Mouse (Mus musculus) limb, embryonic 12.5 days (tissue): Measurements from ENCODE around the gene Tdo2. TPM values are rescaled to one million over a fixed set of nuclear protein-coding genes. Genes with fewer than 3 reads are reported as not detected.

Experiments used
- ATAC-seq: fragments of 200-750 bp; cut with Nextera tagmentation; 2 replicates; pipeline ENCODE4 v1.8.0; 2017; ENCODE audit warnings: low read depth, moderate TSS enrichment; ENCODE audit not compliant: insufficient number of reproducible peaks, insufficient read depth, low FRiP score, low TSS enrichment
- H3K27ac ChIP-seq: fragments of 300-500 bp; sonication (generic); 2 replicates; pipeline ENCODE4 v1.5.1; 2016; ENCODE audit warnings: mild to moderate bottlenecking, moderate library complexity
- H3K27me3 ChIP-seq: fragments of 300-500 bp; sonication (generic); 2 replicates; pipeline ENCODE4 v1.6.1; 2016; ENCODE audit warnings: mild to moderate bottlenecking, moderate library complexity
- H3K36me3 ChIP-seq: fragments of 300-500 bp; sonication (generic); 2 replicates; pipeline ENCODE4 v1.6.1; 2016; ENCODE audit warnings: mild to moderate bottlenecking, moderate library complexity
- H3K4me1 ChIP-seq: fragments of 300-500 bp; sonication (generic); replicated peaks from 2 replicates; pipeline ENCODE4 v1.6.1; 2016
- H3K4me2 ChIP-seq: fragments of 300-500 bp; sonication (generic); 2 replicates; pipeline ENCODE4 v1.6.1; 2016; ENCODE audit warnings: mild to moderate bottlenecking, moderate library complexity
- H3K4me3 ChIP-seq: fragments of 300-500 bp; sonication (generic); replicated peaks from 2 replicates; pipeline ENCODE4 v1.5.1; 2016; ENCODE audit warnings: mild to moderate bottlenecking
- H3K9ac ChIP-seq: fragments of 300-500 bp; sonication (generic); replicated peaks from 2 replicates; pipeline ENCODE4 v1.6.1; 2016; ENCODE audit warnings: mild to moderate bottlenecking, moderate library complexity
- H3K9me3 ChIP-seq: fragments of 300-500 bp; sonication (generic); 2 replicates; pipeline ENCODE4 v1.6.1; 2016; ENCODE audit warnings: mild to moderate bottlenecking, moderate library complexity
- WGBS: fragments of 180-500 bp; shearing (Covaris S2); methylation state at CpG from one replicate; pipeline ENCODE4 v1.1.7; 2016; 5-methylcytosine and 5-hydroxymethylcytosine counted together
- polyA plus RNA-seq: library from polyadenylated mRNA; unstranded; fragments of >200 nt; fragmentation: Nextera tagmentation; extraction: Ambion mirVana; gene quantifications from 2 replicates; pipeline ENCODE4 v1.2.1, GENCODE M21; 2016

Tdo2 gene
- polyA plus RNA-seq, 1 experiment from 2014 or later = 0.38 TPM

DNA sequence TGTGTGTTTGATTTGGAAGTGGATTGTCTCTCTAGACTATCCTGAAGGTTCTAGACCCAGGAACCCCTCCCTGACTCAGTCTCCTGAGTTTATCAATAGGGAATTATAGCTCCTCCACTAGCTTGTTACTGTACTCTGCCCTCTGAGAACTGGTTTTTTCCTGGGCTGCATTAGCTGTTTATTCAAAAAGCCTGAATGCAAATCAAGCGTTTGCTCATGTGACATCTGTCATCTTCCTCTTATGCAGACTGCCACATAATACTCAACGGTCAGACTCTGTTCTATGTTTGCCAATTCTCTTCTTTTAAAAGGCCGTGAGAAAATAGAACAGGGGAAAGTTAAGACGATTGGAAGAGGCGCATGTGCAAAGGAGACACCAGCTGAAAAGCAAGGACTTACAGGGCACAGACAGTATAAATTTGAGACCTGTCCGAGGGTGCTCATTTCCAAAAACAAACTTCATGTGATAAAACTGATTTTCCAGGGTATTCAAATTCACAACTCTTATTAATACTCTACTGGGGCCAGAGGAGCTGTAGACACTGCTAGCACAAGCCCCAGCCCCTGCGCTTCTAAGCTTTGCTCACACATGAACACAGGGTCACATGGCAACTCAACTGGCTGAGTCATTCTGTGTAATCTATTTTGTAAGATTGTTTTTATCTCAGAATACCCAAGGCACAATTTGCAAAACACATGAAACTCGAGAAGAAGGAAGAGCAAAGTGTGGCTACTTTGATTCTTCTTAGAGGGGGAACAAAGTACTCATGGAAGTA is 7.3 kb upstream of the Tdo2 start:
- 88% methylated on average over 8 of the region's 8 CpGs for WGBS
- Histone ChIP-seq H3K9ac (no peak overlapping the region), H3K9me3 (no peaks in the 10 kb centered on the region), H3K36me3 (no peaks in the 10 kb centered on the region), H3K27me3 (no peaks in the 10 kb centered on the region), H3K27ac (no peak overlapping the region), H3K4me1 (no peaks in the 10 kb centered on the region), H3K4me2 (no peak overlapping the region), H3K4me3 (no peak overlapping the region)
- no peak for ATAC-seq

DNA sequence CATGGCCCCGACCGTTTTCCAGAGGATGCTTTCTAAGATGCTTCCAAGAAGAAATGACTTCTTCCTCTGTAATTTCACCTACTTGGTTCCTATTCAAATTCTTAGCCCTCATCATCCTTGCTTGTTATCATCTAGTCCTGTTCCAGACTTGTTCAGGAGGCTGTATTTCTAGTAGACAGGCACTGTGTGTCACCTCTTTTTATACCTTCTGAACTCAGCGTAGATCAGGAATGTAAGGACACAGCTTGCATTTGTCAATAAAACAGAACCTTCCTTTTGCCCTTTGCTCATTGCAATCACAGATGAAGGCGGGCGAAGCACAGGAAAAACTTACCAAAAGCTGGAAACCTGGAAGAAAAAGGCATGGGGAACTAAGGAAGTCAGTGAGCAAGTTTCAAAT is 6.0 kb upstream of the Tdo2 start, which contains the start of gene Asic5:
Asic5 (plus strand) TSS at position 301 of the 400 bp plus-strand sequence.
- H3K4me1 ChIP-seq = no peaks in the 10 kb centered on the region
- no peaks in the 10 kb centered on the region for H3K27me3 ChIP-seq
- H3K9me3 ChIP-seq = no peaks in the 10 kb centered on the region
- no peaks in the 10 kb centered on the region for H3K36me3 ChIP-seq
- ATAC-seq = no peak
- WGBS = 82% methylated on average over 5 of the region's 5 CpGs
- no peak within 1 kb of the TSS for H3K27ac ChIP-seq
- H3K9ac ChIP-seq = no peak within 1 kb of the TSS
- H3K4me3 ChIP-seq = no peak within 1 kb of the TSS
- H3K4me2 ChIP-seq = no peak within 1 kb of the TSS

DNA sequence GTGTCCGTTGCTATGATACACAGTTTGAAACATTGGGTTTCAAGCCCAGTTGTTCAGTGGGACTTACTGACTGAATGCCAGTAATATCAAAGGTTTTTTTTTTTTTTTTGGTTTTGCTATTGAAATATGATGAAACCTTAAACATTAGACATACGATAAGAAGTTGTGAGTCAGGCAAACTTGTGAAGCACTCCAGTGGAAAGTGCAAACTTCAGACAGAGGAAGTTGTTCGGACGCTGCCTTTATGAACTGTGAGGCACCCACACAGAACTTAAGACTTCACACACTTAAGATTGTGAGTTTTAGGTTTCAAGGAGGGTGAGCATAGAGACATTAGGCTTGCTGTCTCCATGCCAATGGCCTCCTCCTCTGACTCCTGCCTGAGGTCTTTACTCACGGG is 5.6 kb upstream of the Tdo2 start:
- no peak overlapping the region for H3K4me3 ChIP-seq
- no peak overlapping the region for H3K4me2 ChIP-seq
- 83% methylated on average over 5 of the region's 5 CpGs for WGBS
- H3K27me3 ChIP-seq = no peaks in the 10 kb centered on the region
- H3K9me3 ChIP-seq = no peaks in the 10 kb centered on the region
- H3K36me3 ChIP-seq = no peaks in the 10 kb centered on the region
- no peak overlapping the region for H3K27ac ChIP-seq
- no peak for ATAC-seq
- H3K9ac ChIP-seq = no peak overlapping the region
- H3K4me1 ChIP-seq = no peaks in the 10 kb centered on the region

DNA sequence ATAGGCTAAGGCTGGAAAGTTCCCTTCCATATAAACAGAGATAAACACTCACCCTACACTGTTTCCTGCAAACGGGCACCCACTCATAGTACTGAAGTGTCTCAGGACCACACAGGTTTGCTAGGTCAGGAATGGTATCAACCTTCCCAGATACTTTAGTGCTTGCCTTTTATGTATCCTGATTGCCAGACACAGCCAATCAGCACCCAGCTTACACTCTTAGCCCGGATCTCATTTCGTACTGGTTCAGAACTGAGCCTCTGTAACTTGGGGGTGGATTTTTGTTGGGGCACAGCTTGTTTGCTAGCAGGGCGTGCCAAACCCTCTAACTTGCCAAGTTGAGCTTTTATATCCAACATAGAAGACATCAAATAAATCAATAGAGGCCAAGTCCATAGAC is 395 bp downstream of the Tdo2 start:
- H3K9me3 ChIP-seq = no peaks in the 10 kb centered on the region
- no peak overlapping the region for H3K4me3 ChIP-seq
- WGBS = 40% methylated on average over 4 of the region's 4 CpGs

DNA sequence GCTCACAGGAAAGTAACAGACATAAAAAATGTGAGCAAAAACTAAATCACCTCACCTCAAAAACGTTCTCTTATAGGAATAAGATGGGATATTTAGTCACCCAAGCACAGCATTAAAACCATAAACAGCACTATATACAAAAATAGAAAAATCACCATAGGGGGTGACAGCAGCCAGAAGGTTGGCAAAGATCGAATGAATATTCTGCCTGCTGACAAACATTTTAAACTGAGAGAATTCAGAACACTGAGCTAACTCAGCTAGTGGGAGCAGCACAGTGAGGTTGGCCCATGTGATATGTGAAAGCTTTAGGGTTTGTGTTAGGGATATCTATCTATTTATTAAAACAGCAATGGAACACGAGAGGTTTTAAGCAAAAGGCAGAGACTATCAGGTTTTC is 11.4 kb downstream of the Tdo2 start:
- no peak overlapping the region for H3K9ac ChIP-seq
- WGBS = 69% methylated on average over 3 of the region's 3 CpGs
- H3K9me3 ChIP-seq = no peaks in the 10 kb centered on the region
- H3K27me3 ChIP-seq = no peaks in the 10 kb centered on the region
- no peak overlapping the region for H3K27ac ChIP-seq
- no peaks in the 10 kb centered on the region for H3K36me3 ChIP-seq
- no peaks in the 10 kb centered on the region for H3K4me1 ChIP-seq
- ATAC-seq = no peak
- no peak overlapping the region for H3K4me3 ChIP-seq
- no peak overlapping the region for H3K4me2 ChIP-seq

More for the DNA sequence above, 395 bp downstream of the Tdo2 start:
- no peak overlapping the region for H3K27ac ChIP-seq
- no peak overlapping the region for H3K4me2 ChIP-seq
- no peaks in the 10 kb centered on the region for H3K36me3 ChIP-seq
- ATAC-seq = no peak
- no peak overlapping the region for H3K9ac ChIP-seq
- no peaks in the 10 kb centered on the region for H3K27me3 ChIP-seq
- 0 out of 2 replicates have a peak, but pooled peaks cover 3% of the 10 kb centered on the region for H3K4me1 ChIP-seq

DNA sequence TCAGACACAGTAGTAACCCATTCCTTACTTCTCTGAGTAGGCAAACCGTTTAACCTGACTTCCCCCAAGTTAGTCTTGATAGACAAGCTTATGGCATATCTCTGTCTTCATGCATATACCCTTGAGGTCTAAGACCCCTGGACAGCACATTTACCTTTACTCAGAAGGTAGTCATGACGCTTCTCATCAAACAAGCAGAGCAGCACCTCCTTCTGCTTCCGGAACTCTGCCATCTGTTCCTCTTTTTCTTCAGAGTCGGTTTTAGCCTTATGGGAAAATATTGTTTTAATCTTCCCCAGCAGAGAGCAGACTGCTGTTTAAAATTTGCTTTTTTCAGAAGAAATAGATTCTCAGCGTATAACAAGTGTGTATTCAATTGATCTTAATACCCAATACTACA is 12.2 kb downstream of the Tdo2 start:
- 76% methylated on average over 5 of the region's 5 CpGs for WGBS
- no peaks in the 10 kb centered on the region for H3K9me3 ChIP-seq
- H3K36me3 ChIP-seq = no peaks in the 10 kb centered on the region
- H3K4me3 ChIP-seq = no peak overlapping the region
- no peaks in the 10 kb centered on the region for H3K27me3 ChIP-seq
- H3K4me1 ChIP-seq = no peaks in the 10 kb centered on the region
- H3K9ac ChIP-seq = no peak overlapping the region
- H3K27ac ChIP-seq = no peak overlapping the region
- no peak for ATAC-seq
- no peak overlapping the region for H3K4me2 ChIP-seq

DNA sequence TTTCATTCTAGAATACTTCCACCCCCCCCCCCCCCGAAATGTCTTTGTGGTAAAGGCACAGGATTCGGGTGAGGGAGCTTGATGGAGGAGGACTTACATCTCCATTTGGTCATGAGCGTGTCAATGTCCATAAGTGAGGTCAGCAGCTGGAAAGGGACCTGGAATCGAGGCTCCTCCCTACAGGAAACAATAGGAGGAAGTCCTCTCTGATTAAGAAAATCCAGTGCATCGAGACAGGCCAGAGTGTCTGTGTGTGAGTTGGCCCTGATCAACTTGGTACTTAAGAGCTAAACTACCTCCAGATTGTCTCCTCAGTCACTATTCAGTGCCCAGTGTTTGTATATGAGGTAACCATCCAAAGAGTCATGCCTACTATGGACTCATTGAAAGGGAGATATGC is 14.7 kb downstream of the Tdo2 start:
- Histone ChIP-seq H3K4me2 (no peak overlapping the region), H3K27ac (no peak overlapping the region), H3K27me3 (no peaks in the 10 kb centered on the region), H3K9ac (no peak overlapping the region), H3K4me1 (no peaks in the 10 kb centered on the region), H3K9me3 (no peaks in the 10 kb centered on the region), H3K4me3 (no peak overlapping the region), H3K36me3 (no peaks in the 10 kb centered on the region)
- 86% methylated on average over 5 of the region's 5 CpGs for WGBS
- ATAC-seq = no peak

DNA sequence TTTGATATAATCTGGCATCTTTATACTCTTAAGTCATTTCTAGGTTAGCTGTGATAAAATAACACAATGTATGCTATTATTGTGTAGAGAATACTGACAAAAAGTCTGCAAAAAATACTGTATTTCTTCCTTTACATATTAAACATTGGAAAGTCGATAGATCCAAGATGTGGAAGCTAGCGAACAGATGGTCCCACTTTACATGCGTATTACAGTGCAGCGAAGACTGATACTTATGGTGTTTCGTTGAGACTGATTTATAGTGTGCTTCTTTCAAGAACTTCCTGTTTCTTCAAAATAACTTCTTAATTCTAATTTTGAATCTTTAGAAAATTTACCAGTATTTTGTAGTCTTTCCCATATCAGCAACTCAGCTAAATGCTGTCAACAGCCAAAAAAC is 18.5 kb downstream of the Tdo2 start:
- WGBS = 63% methylated on average over 5 of the region's 5 CpGs
- no peak overlapping the region for H3K27ac ChIP-seq
- no peaks in the 10 kb centered on the region for H3K27me3 ChIP-seq
- no peaks in the 10 kb centered on the region for H3K36me3 ChIP-seq
- no peak overlapping the region for H3K4me2 ChIP-seq
- 0 out of 2 replicates have a peak, but pooled peaks cover 7% of the 10 kb centered on the region for H3K4me1 ChIP-seq
- H3K4me3 ChIP-seq = no peak overlapping the region
- H3K9me3 ChIP-seq = no peaks in the 10 kb centered on the region
- ATAC-seq = no peak
- no peak overlapping the region for H3K9ac ChIP-seq

DNA sequence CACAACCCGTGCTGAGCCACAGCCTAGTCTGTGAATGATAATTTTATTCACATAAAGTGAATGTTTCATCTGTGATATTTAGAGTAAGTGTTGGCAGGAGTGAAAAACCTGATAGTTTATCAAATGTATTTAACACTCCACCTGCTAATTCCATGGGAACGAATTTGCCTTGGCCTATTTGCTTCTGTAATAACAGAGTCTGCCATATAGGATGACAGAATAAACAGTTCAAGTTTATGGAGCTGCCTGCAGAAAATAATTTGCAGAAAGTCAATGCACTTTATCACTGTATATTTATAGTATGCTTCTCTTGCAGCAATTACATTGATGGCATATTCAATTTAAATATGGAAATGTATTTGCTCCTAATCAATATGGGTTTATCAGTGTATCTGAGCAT is 24.2 kb downstream of the Tdo2 start:
- H3K27me3 ChIP-seq = no peaks in the 10 kb centered on the region
- WGBS = 68% methylated on average over 2 of the region's 2 CpGs
- no peaks in the 10 kb centered on the region for H3K36me3 ChIP-seq
- no peak for ATAC-seq
- H3K4me1 ChIP-seq = peaks cover 11% of the 10 kb centered on the region
- no peak overlapping the region for H3K27ac ChIP-seq
- H3K4me3 ChIP-seq = no peak overlapping the region
- no peaks in the 10 kb centered on the region for H3K9me3 ChIP-seq
- no peak overlapping the region for H3K4me2 ChIP-seq
- no peak overlapping the region for H3K9ac ChIP-seq

DNA sequence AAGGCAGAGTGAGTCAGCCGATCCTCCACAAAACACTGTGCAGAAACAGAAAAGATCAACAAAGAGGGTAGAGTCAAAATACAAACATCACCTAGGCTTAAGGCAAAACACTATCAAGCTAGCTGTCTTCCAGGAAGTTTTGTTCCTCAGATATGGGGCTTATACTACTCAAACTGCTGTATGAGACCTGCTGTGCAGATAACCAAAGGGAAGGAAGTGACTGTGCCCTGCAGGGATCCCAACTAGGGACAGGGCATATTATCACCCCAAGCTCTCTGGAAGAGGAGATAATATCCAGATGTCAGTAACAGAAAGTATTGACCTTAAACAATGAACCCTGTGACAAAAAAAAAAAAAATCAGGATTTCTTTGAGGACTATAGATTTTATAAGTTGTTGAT is 27.0 kb downstream of the Tdo2 start:
- Histone ChIP-seq H3K27me3 (no peaks in the 10 kb centered on the region), H3K9me3 (no peaks in the 10 kb centered on the region), H3K4me3 (no peak overlapping the region), H3K36me3 (no peaks in the 10 kb centered on the region), H3K9ac (no peak overlapping the region), H3K27ac (no peak overlapping the region), H3K4me2 (no peak overlapping the region), H3K4me1 (peaks cover 11% of the 10 kb centered on the region)
- ATAC-seq = no peak
- WGBS = 88% methylated on average over 1 of the region's 1 CpGs

DNA sequence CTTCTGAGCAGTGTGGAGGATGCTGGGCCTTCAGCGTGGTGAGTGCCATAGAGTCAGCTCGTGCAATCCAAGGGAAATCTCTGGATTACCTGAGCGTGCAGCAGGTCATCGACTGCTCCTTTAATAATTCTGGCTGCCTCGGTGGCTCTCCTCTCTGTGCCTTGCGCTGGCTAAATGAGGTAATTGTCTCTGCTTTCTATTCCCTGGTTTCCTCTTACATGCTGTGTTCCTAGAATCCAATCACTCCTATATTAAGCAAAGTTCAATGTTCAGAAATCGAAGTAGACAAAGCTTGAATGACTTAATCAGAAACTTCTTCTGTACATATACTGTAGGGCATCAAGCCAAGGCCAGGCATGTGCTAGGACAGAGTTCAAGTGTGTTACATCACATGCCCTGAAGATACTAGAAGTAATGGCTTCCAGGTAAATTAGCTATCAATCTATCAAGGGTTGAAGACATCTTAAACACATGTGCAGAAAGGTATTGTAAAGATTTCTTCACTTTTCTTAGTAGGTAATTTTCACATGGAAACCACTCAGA is 31.1 kb downstream of the Tdo2 start:
- Histone ChIP-seq H3K36me3 (no peaks in the 10 kb centered on the region), H3K9me3 (no peaks in the 10 kb centered on the region), H3K27ac (no peak overlapping the region), H3K4me3 (no peak overlapping the region), H3K27me3 (no peaks in the 10 kb centered on the region), H3K9ac (no peak overlapping the region), H3K4me1 (0 out of 2 replicates have a peak, but pooled peaks cover 3% of the 10 kb centered on the region), H3K4me2 (no peak overlapping the region)
- WGBS = 91% methylated on average over 7 of the region's 7 CpGs
- ATAC-seq = no peak

DNA sequence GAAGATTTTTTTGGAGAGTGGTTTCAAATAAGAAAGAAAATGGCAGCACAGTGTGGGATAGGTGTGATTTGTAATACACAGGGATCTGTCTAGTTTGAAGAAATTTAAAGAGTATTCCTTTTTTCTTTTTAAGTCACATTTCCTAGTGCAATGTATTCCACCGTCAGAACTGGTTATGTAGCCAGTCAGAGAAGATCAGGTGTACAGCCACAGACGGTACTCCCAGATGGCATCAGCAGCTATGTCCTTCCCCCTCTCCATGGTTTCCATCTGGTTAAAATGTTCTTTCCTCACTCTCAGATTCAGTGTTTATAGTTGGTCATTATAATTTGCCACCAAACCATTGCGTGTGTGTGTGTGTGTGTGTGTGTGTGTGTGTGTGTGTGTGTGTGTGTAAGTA is 32.9 kb downstream of the Tdo2 start:
- Histone ChIP-seq H3K4me3 (no peak overlapping the region), H3K36me3 (no peaks in the 10 kb centered on the region), H3K27me3 (no peaks in the 10 kb centered on the region), H3K4me1 (0 out of 2 replicates have a peak, but pooled peaks cover 3% of the 10 kb centered on the region), H3K27ac (no peak overlapping the region), H3K9me3 (no peaks in the 10 kb centered on the region), H3K4me2 (no peak overlapping the region), H3K9ac (no peak overlapping the region)
- WGBS = 85% methylated on average over 3 of the region's 3 CpGs
- no peak for ATAC-seq
